ENCODE assay signal across 21 mouse cellular contexts in genomic region chr14:29334897-29335296, GRCm38 (mm10).
A peak's percentile ranks its signal among the peaks of the same experiment; 100 is the strongest.
DNase-seq lines count a peak whose midpoint lies in the region; ATAC-seq and TF ChIP-seq lines count a peak whose summit lies in the region.
"Had no signal": no experiment of that assay in that cellular context is flagged by ENCODE, and none has a peak within 500 bp of the region (broad histone marks: within the 10 kb centered on the region; RNA-seq: fewer than 3 reads in every experiment).

No protein-coding gene starts in this region.

- H3K9ac ChIP-seq in stomach, embryonic 15.5 days: no peak overlapping the region
- no peak overlapping the region for H3K9ac ChIP-seq in hindbrain, embryonic 12.5 days
- H3K9ac ChIP-seq in lung, postnatal 0 days (replicated peaks; ENCODE audit: low read depth): no peak overlapping the region
- H3K9ac ChIP-seq: embryonic facial prominence, embryonic 13.5 days; embryonic facial prominence, embryonic 15.5 days; forebrain, embryonic 12.5 days had no signal

- WGBS in stomach, embryonic 15.5 days: 68% methylated on average over 5 of the region's 5 CpGs
- 91% methylated on average over 5 of the region's 5 CpGs for WGBS in hindbrain, embryonic 12.5 days
- WGBS in lung, postnatal 0 days: 72% methylated on average over 5 of the region's 5 CpGs

- no peaks in the 10 kb centered on the region for H3K9me3 ChIP-seq in stomach, embryonic 15.5 days
- H3K9me3 ChIP-seq in hindbrain, embryonic 12.5 days (replicated peaks): no peaks in the 10 kb centered on the region
- no peaks in the 10 kb centered on the region for H3K9me3 ChIP-seq in lung, postnatal 0 days (ENCODE audit: low read length)
- H3K9me3 ChIP-seq: embryonic facial prominence, embryonic 13.5 days; embryonic facial prominence, embryonic 15.5 days; forebrain, embryonic 10.5 days; forebrain, embryonic 12.5 days had no signal

- no peak for TF ChIP-seq CTCF in lung, postnatal 0 days (IDR thresholded peaks at IDR 0.05)

- intact Hi-C loops in heart, postnatal 36 days (cut with DNase I): no loop called here

- no peak overlapping the region for H3K4me2 ChIP-seq in stomach, embryonic 15.5 days
- no peak overlapping the region for H3K4me2 ChIP-seq in hindbrain, embryonic 12.5 days (replicated peaks)
- H3K4me2 ChIP-seq in lung, postnatal 0 days (replicated peaks; ENCODE audit: low read depth, low read length): no peak overlapping the region
- H3K4me2 ChIP-seq: embryonic facial prominence, embryonic 13.5 days; embryonic facial prominence, embryonic 15.5 days; forebrain, embryonic 12.5 days had no signal

- H3K27me3 ChIP-seq in stomach, embryonic 15.5 days (replicated peaks): no peaks in the 10 kb centered on the region
- H3K27me3 ChIP-seq in hindbrain, embryonic 12.5 days: no peaks in the 10 kb centered on the region
- H3K27me3 ChIP-seq in lung, postnatal 0 days (replicated peaks; ENCODE audit: insufficient read depth, low read length): no peaks in the 10 kb centered on the region
- H3K27me3 ChIP-seq: CH12.LX; embryonic facial prominence, embryonic 13.5 days; embryonic facial prominence, embryonic 15.5 days; forebrain, embryonic 12.5 days had no signal

- no peak overlapping the region for H3K4me3 ChIP-seq in stomach, embryonic 15.5 days (replicated peaks)
- no peak overlapping the region for H3K4me3 ChIP-seq in hindbrain, embryonic 12.5 days
- no peak overlapping the region for H3K4me3 ChIP-seq in lung, postnatal 0 days (ENCODE audit: low read depth, low read length)
- H3K4me3 ChIP-seq: embryonic facial prominence, embryonic 13.5 days; embryonic facial prominence, embryonic 15.5 days; erythroblast, embryonic 14.5 days; forebrain, embryonic 10.5 days; forebrain, embryonic 12.5 days had no signal

- TF ChIP-seq EP300 in lung, postnatal 0 days (IDR thresholded peaks at IDR 0.05): no peak

- H3K27ac ChIP-seq in stomach, embryonic 15.5 days: no peak overlapping the region
- no peak overlapping the region for H3K27ac ChIP-seq in hindbrain, embryonic 12.5 days
- no peak overlapping the region for H3K27ac ChIP-seq in lung, postnatal 0 days (ENCODE audit: low read length)
- H3K27ac ChIP-seq: embryonic facial prominence, embryonic 13.5 days; embryonic facial prominence, embryonic 15.5 days; forebrain, embryonic 10.5 days; forebrain, embryonic 12.5 days had no signal

- no peaks in the 10 kb centered on the region for H3K4me1 ChIP-seq in stomach, embryonic 15.5 days
- peaks cover under 1% of the 10 kb centered on the region; the same call in 1 of the 2 replicates for H3K4me1 ChIP-seq in hindbrain, embryonic 12.5 days
- no peaks in the 10 kb centered on the region for H3K4me1 ChIP-seq in lung, postnatal 0 days (ENCODE audit: insufficient read depth, low read depth, low read length)
- H3K4me1 ChIP-seq: embryonic facial prominence, embryonic 15.5 days had no signal

- ATAC-seq in stomach, embryonic 15.5 days (ENCODE audit: insufficient read depth, low FRiP score, low read depth): 0 out of 2 replicates have a peak, but pooled peaks have one; percentile 43
- no peak for ATAC-seq in hindbrain, embryonic 12.5 days (ENCODE audit: low FRiP score)
- no peak for ATAC-seq in lung, postnatal 0 days
- ATAC-seq: activated CD4-positive, CD25-positive, alpha-beta regulatory T cell, adult 4 months; CD4-positive, CD25-positive, alpha-beta regulatory T cell, adult 4 months; forebrain, embryonic 14.5 days; forebrain, embryonic 16.5 days had no signal

- DNase-seq in heart, adult 11 months: peak; percentile 55
- DNase-seq in heart, postnatal 36 days: no peak
- no peak for DNase-seq in lung, postnatal 0 days (ENCODE audit: low spot score)
- DNase-seq: adrenal gland, adult 2 months; adrenal gland, postnatal 10 days; adrenal gland, postnatal 25 days; B cell, adult 2 months; embryo, embryonic 11 days had no signal

- no peaks in the 10 kb centered on the region for H3K36me3 ChIP-seq in stomach, embryonic 15.5 days
- no peaks in the 10 kb centered on the region for H3K36me3 ChIP-seq in hindbrain, embryonic 12.5 days
- no peaks in the 10 kb centered on the region for H3K36me3 ChIP-seq in lung, postnatal 0 days (ENCODE audit: insufficient read depth, low read length)
- H3K36me3 ChIP-seq: embryonic facial prominence, embryonic 13.5 days; embryonic facial prominence, embryonic 15.5 days; forebrain, embryonic 10.5 days; forebrain, embryonic 12.5 days; G1E had no signal
